Mouse (Mus musculus): ENCODE data around the gene Ugt1a1. TPM values are rescaled to one million over a fixed set of nuclear protein-coding genes. Genes with fewer than 3 reads are reported as not detected.

The Ugt1a1 gene
- polyA plus RNA-seq, 1 experiment from 2014 or later: not detected

DNA sequence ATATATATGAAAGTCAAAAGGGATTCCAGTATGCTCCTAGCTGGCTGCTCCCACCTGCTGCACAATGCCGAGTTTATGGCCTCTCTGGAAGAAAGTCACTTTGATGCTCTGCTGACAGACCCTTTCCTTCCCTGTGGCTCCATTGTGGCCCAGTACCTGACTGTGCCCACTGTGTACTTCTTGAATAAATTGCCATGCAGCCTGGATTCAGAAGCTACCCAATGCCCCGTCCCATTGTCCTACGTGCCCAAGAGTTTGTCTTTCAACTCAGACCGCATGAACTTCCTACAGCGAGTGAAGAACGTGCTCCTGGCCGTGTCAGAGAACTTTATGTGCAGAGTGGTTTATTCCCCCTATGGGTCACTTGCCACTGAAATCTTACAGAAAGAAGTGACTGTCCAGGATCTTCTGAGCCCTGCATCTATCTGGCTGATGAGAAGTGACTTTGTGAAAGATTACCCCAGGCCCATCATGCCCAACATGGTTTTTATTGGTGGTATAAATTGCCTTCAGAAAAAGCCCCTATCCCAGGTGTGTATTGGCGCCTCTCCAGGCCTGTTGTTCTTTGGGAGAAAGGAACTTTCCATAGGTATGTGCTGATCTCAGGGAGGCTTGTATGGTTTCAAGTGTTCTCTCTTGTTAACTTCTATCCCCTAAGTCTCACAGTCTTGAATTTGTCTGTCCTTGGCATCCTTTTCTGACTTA is 734 bp downstream of the Ugt1a1 start:
- WGBS: 64% methylated on average over 8 of the region's 8 CpGs
- no peaks in the 10 kb centered on the region for H3K4me1 ChIP-seq (replicated peaks)
- DNase-seq (ENCODE audit: low spot score): peak; percentile 5
- H3K4me3 ChIP-seq: no peak overlapping the region
- H3K27me3 ChIP-seq (ENCODE audit: insufficient read depth, poor library complexity, severe bottlenecking): no peaks in the 10 kb centered on the region
- peaks cover 53% of the 10 kb centered on the region for H3K9me3 ChIP-seq
- H3K27ac ChIP-seq: no peak overlapping the region
- no peaks in the 10 kb centered on the region for H3K36me3 ChIP-seq

DNA sequence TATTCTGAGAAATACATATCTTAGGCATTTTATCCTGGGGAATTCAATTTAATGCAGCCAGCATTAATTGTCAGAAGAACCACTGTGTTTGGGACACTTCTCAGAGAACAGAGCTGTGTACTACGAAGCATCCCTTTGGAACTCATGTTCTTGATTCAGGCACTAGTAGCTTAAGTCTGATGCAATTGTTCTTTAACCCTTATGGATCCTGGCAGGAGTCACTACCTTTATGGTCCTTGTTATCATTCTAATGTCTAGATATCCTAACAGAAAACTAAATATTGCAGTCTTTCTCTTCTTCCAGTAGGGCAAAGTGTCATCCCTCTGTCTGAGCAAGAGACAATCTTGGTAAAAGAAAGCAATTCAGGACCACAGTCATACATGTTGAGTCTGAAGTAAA is 1.3 kb downstream of the Ugt1a1 start:
- no peak overlapping the region for H3K4me3 ChIP-seq
- DNase-seq (ENCODE audit: low spot score): no peak
- peaks cover 53% of the 10 kb centered on the region for H3K9me3 ChIP-seq
- no peak overlapping the region for H3K27ac ChIP-seq
- H3K27me3 ChIP-seq (ENCODE audit: insufficient read depth, poor library complexity, severe bottlenecking): no peaks in the 10 kb centered on the region
- 84% methylated on average over 1 of the region's 1 CpGs for whole genome bisulfite sequencing
- H3K4me1 ChIP-seq (replicated peaks): no peaks in the 10 kb centered on the region
- no peaks in the 10 kb centered on the region for H3K36me3 ChIP-seq

DNA sequence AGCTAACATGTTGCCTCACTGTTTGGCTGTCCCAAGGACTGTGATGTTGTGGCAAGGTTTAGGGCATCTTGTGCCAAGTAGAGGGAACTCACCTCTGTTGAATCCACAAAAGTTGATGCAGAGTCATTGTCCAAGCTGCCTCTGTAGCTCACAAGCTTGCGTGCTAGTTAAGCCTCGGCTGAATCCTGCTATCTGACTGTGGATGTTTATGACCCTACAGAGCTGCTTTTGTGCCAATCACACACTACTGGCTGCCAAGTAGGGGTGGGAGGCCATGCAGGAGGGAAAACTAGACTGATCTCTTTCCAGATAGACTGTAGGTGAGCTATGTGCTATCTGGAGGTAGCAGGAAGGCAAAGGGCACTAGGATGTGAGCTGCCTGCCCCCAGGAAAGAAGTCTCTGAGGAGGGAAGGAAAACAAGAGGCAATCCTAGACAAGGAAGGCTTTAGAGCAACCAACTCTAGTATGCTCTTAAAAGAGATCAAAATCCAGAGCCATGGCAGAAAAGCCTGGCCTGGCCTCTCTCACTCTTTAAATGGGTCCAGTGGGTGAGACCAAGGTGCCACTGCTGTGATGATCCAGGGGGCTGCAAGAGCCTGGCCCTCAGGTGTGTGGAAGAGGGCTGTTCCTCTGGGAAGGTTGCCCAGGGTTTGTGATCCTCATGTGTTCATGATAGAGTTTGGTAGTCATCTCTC is 2.2 kb downstream of the Ugt1a1 start:
- 83% methylated on average over 2 of the region's 2 CpGs for WGBS
- no peaks in the 10 kb centered on the region for H3K4me1 ChIP-seq (replicated peaks)
- H3K9me3 ChIP-seq: peaks cover 53% of the 10 kb centered on the region
- no peaks in the 10 kb centered on the region for H3K27me3 ChIP-seq (ENCODE audit: insufficient read depth, poor library complexity, severe bottlenecking)
- H3K27ac ChIP-seq: no peak overlapping the region
- DNase-seq (ENCODE audit: low spot score): peak; percentile 10
- H3K36me3 ChIP-seq: no peaks in the 10 kb centered on the region
- H3K4me3 ChIP-seq: no peak overlapping the region

DNA sequence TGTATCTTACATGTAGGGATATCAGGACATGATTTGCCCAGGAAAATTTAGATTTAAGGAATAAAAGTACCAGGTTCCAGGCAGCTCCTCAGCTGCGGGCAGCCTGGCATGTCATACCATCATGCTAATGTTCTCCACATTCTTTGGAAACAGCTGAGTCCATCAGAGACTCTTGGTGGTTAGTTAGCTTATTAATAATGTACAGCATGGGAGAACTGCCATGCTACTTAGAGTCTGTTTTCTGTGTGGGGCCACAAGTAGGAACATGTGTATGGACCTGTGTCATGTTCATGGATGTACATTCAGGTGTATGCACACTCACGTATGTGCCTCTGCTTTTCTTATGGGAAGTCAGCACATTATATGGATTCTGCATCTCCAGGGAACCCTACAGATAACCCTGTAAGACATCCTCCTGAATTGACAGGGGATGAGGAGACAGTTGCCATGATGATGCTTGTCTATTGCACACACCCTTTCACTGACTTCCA is 2.7 kb downstream of the Ugt1a1 start:
- 81% methylated on average over 2 of the region's 2 CpGs for WGBS
- peaks cover 53% of the 10 kb centered on the region for H3K9me3 ChIP-seq
- no peak overlapping the region for H3K4me3 ChIP-seq
- no peaks in the 10 kb centered on the region for H3K27me3 ChIP-seq (ENCODE audit: insufficient read depth, poor library complexity, severe bottlenecking)
- H3K36me3 ChIP-seq: no peaks in the 10 kb centered on the region
- no peak overlapping the region for H3K27ac ChIP-seq
- no peak for DNase-seq (ENCODE audit: low spot score)
- no peaks in the 10 kb centered on the region for H3K4me1 ChIP-seq (replicated peaks)

DNA sequence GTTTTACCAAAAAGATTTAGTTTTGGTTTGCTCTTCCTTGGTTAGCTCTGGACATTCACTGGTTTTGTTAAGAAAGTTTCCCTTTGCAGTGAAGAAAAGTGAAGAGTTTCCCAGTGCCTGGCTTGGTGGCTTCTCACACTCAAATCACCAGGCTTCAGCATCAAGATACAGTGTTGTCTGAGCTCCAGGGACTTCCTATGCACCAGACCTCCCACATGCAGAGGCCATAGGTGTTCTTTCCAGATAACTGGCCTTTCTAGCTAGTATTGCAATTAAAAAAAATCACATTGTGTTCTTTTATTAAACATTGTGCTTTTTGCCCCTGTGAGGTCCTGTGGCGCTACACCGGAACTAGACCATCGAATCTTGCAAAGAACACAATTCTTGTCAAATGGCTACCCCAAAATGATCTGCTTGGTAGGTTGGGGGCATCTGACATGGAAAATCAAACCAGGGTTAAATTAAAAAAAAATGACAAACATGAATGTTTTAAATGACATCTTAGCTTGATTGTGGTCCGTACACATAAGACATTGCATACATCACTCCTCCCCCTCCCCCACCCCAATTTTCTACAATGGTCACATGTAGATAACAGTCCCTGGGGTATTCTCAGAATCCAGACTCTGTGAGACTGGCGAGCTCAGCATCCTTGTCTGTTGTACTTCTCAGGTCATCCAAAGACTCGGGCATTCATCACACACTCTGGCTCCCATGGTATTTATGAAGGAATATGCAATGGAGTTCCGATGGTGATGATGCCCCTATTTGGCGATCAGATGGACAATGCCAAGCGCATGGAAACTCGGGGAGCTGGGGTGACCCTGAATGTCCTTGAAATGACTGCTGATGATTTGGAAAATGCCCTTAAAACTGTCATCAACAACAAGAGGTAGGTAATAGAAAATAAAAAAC is 4.0 kb downstream of the Ugt1a1 start:
- Histone ChIP-seq H3K4me3 (no peak overlapping the region), H3K9me3 (peaks cover 50% of the 10 kb centered on the region), H3K4me1 (replicated peaks) (no peaks in the 10 kb centered on the region), H3K36me3 (no peaks in the 10 kb centered on the region), H3K27me3 (ENCODE audit: insufficient read depth, poor library complexity, severe bottlenecking) (no peaks in the 10 kb centered on the region), H3K27ac (no peak overlapping the region)
- 71% methylated on average over 10 of the region's 10 CpGs for WGBS
- no peak for DNase-seq (ENCODE audit: low spot score)

DNA sequence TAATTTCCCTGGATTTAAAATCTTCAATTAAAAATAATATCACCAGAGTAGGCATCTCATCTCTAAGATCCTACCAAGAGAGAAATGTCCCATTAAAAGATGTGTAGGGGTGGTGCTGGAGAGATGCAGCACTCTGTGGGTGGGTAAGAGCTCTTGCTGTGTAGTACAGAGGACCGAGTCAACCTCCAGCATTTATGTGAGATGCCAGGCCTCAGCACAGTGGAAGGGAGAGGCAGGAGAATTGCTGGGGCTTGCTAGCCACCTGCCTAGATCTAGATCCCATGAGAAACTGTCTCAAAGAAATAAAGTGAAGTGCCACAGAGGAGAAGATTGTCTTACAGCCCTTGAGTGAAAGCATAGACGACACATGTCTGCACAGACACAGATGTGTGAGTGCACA is 4.8 kb downstream of the Ugt1a1 start:
- WGBS: 61% methylated on average over 2 of the region's 2 CpGs
- Histone ChIP-seq H3K4me1 (replicated peaks) (no peaks in the 10 kb centered on the region), H3K4me3 (no peak overlapping the region), H3K36me3 (no peaks in the 10 kb centered on the region), H3K9me3 (peaks cover 47% of the 10 kb centered on the region), H3K27ac (no peak overlapping the region), H3K27me3 (ENCODE audit: insufficient read depth, poor library complexity, severe bottlenecking) (no peaks in the 10 kb centered on the region)
- peak; percentile 9 for DNase-seq (ENCODE audit: low spot score)

DNA sequence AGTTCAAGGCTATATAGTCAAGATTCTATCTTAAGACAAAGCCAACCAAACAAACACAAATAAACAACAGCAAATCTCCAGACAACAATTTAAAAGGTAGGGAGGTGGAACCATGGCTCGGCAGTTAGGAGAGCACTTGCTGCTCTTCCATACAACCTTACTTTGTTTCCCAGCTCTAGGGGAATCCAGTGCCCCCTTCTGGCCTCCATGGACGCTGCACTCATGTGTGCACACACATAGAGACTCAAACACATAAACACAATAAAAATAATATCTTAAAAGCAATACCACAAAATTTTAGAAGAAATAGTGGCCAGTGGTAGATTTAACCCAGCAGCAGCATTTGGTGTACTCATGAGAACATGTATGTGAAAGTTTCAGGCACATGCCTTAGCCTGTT is 5.4 kb downstream of the Ugt1a1 start:
- no peaks in the 10 kb centered on the region for H3K4me1 ChIP-seq (replicated peaks)
- WGBS: 66% methylated on average over 2 of the region's 2 CpGs
- H3K27me3 ChIP-seq (ENCODE audit: insufficient read depth, poor library complexity, severe bottlenecking): no peaks in the 10 kb centered on the region
- H3K36me3 ChIP-seq: no peaks in the 10 kb centered on the region
- H3K9me3 ChIP-seq: peaks cover 41% of the 10 kb centered on the region
- no peak overlapping the region for H3K4me3 ChIP-seq
- no peak overlapping the region for H3K27ac ChIP-seq
- DNase-seq (ENCODE audit: low spot score): no peak

DNA sequence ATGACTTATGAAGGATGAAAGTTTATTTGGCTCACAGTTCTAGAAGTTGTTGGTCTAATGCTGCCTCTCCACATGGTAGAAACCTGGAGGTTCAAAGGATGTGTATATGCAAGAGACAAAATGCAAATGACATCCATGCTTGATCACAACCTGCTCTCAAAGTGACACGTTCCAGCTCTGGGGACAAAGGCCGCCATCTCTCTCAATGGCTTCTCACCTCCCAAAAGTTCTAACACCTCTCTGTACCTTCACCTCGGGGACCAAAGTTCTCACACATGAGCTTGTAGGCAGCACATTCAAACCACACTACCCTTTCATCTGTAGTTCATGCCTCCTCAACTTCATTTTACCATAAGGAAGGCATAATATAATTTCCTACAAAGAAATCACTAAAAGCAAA is 5.8 kb downstream of the Ugt1a1 start:
- Histone ChIP-seq H3K4me1 (replicated peaks) (no peaks in the 10 kb centered on the region), H3K36me3 (no peaks in the 10 kb centered on the region), H3K9me3 (peaks cover 37% of the 10 kb centered on the region), H3K27me3 (ENCODE audit: insufficient read depth, poor library complexity, severe bottlenecking) (no peaks in the 10 kb centered on the region), H3K27ac (no peak overlapping the region), H3K4me3 (no peak overlapping the region)
- DNase-seq (ENCODE audit: low spot score): no peak
- WGBS: 43% methylated on average over 3 of the region's 3 CpGs

DNA sequence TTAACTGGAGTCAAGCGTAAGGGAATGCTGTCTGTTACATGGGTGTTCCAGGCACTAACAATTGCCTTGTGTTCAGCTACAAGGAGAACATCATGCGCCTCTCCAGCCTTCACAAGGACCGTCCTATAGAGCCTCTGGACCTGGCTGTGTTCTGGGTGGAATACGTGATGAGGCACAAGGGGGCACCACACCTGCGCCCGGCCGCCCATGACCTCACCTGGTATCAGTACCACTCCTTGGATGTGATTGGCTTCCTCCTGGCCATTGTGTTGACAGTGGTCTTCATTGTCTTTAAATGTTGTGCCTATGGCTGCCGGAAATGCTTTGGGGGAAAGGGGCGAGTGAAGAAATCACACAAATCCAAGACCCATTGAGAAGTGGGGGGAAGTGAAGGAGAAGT is 6.3 kb downstream of the Ugt1a1 start:
- no peak overlapping the region for H3K27ac ChIP-seq
- no peaks in the 10 kb centered on the region for H3K27me3 ChIP-seq (ENCODE audit: insufficient read depth, poor library complexity, severe bottlenecking)
- WGBS: 75% methylated on average over 9 of the region's 9 CpGs
- no peaks in the 10 kb centered on the region for H3K36me3 ChIP-seq
- no peak overlapping the region for H3K4me3 ChIP-seq
- no peaks in the 10 kb centered on the region for H3K4me1 ChIP-seq (replicated peaks)
- H3K9me3 ChIP-seq: peaks cover 32% of the 10 kb centered on the region
- DNase-seq (ENCODE audit: low spot score): peak; percentile 20

DNA sequence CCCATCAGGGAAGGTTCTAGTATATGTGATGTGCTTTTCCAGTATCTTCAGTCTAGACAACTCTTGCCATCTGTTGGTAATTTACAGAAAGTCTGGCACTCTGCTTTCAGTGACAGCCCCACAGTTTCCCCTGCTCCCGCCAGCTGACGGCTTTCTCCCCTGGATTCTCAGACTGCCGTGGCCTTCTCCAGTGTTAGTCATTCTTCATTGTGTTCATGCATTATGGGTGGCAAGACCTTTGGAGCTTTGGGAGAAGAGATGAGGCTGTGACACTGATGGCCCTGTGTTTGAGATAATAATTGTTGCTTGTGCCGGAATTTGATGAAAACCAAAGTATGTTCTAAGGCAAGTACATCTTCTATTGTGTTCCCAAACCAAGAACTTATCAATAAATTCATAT is 6.8 kb downstream of the Ugt1a1 start:
- Histone ChIP-seq H3K27me3 (ENCODE audit: insufficient read depth, poor library complexity, severe bottlenecking) (no peaks in the 10 kb centered on the region), H3K4me1 (replicated peaks) (no peaks in the 10 kb centered on the region), H3K36me3 (no peaks in the 10 kb centered on the region), H3K4me3 (no peak overlapping the region), H3K27ac (no peak overlapping the region), H3K9me3 (peaks cover 27% of the 10 kb centered on the region)
- DNase-seq (ENCODE audit: low spot score): no peak
- WGBS: 49% methylated on average over 4 of the region's 4 CpGs

DNA sequence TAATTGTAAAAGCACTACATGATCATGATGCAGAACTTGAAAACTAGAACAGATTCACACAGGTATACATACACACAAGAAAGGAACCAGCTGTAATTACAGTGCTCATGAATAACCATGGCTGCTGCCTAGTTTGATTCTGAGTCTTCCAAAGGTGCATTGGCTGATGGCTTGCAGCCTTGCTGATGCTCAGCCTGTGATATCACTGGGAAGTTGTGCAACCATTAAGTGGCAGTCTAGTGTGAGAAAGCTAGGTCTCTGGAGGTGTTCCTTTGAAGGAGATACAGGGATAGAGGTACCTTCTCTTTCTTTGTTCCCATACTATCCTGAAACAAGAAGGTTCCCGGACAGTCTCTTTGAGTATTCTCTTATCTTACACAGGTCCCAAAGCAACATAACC is 7.3 kb downstream of the Ugt1a1 start:
- no peak overlapping the region for H3K4me3 ChIP-seq
- H3K27ac ChIP-seq: no peak overlapping the region
- no peaks in the 10 kb centered on the region for H3K36me3 ChIP-seq
- H3K9me3 ChIP-seq: peaks cover 22% of the 10 kb centered on the region
- no peaks in the 10 kb centered on the region for H3K4me1 ChIP-seq (replicated peaks)
- no peak for DNase-seq (ENCODE audit: low spot score)
- no peaks in the 10 kb centered on the region for H3K27me3 ChIP-seq (ENCODE audit: insufficient read depth, poor library complexity, severe bottlenecking)
- WGBS: 20% methylated on average over 1 of the region's 1 CpGs

DNA sequence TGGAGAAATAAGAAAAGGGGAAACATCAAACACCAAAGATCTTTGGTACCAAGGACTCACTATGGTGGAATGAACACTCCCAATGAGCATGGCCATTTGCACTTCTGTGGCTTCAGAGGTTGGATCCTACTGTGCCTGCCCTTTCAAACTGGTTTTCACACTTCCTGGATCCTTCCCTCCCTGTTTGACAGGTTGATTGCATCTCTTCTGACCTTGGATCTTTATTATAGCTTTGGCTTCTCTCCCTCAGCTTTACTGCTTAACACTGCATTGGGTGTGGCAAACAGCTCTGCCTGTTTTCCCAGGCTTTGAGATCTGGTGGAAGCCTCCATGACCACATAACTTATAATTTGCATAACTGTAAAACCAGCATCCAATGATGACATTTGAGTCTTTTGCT is 8.6 kb downstream of the Ugt1a1 start:
- DNase-seq (ENCODE audit: low spot score): no peak

DNA sequence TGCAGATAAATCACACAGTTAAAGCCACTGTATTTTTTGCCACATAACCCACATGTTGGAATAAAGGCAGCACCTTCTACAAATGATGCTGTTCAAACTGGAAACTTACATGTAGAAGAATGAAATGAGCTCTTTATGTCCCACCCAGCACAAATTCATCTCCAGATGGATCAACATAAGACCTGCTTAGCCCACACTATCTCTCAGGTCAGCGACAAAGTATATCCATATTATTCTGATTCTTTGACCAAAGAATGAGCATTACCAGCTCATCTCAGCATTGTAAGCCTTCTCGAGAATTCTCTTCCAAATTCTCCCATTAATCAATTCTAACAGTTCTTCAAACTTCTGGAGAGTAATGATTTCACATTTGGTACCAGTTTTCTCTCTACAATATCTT is 10.5 kb downstream of the Ugt1a1 start:
- WGBS: 55% methylated on average over 2 of the region's 2 CpGs
- Histone ChIP-seq H3K9me3 (peaks cover 20% of the 10 kb centered on the region), H3K4me3 (no peak overlapping the region), H3K27ac (no peak overlapping the region), H3K36me3 (no peaks in the 10 kb centered on the region), H3K27me3 (ENCODE audit: insufficient read depth, poor library complexity, severe bottlenecking) (no peaks in the 10 kb centered on the region), H3K4me1 (replicated peaks) (no peaks in the 10 kb centered on the region)
- no peak for DNase-seq (ENCODE audit: low spot score)

More for the DNA sequence above, 8.6 kb downstream of the Ugt1a1 start:
- Histone ChIP-seq H3K27me3 (ENCODE audit: insufficient read depth, poor library complexity, severe bottlenecking) (no peaks in the 10 kb centered on the region), H3K36me3 (no peaks in the 10 kb centered on the region), H3K27ac (no peak overlapping the region), H3K4me3 (no peak overlapping the region), H3K4me1 (replicated peaks) (no peaks in the 10 kb centered on the region), H3K9me3 (peaks cover 10% of the 10 kb centered on the region)

Measured in hindbrain, embryonic 10.5 days (tissue).